Mouse (Mus musculus) adrenal gland, postnatal 25 days (tissue): ENCODE measurements around the gene Tdrd1. TPM values are rescaled to one million over a fixed set of nuclear protein-coding genes. Genes with fewer than 3 reads are reported as not detected.

Experiments used
- DNase-seq: peaks from one replicate; pipeline ENCODE4 v3.0.0; 2021; ENCODE audit warnings: mixed read lengths
- total RNA-seq: library from RNA; stranded (reverse); gene quantifications from 2 replicates; pipeline ENCODE4 v1.2.3, GENCODE M21; 2021

Gene Tdrd1
- total RNA-seq, 1 experiment from 2014 or later: not detected

- DNase-seq: no peak
These were observed 3.3 kb downstream of the Tdrd1 start for GRCm38 (mm10) chr19:56829267-56829666.

GRCm38 (mm10) chr19:56830163-56830562, 4.2 kb downstream of the Tdrd1 start:
- DNase-seq: no peak

GRCm38 (mm10) chr19:56835340-56835739, 9.3 kb downstream of the Tdrd1 start:
- no peak for DNase-seq

- no peak for DNase-seq
These were observed 13.1 kb downstream of the Tdrd1 start for GRCm38 (mm10) chr19:56838942-56839706.

- DNase-seq: no peak
These were observed 17.0 kb downstream of the Tdrd1 start for GRCm38 (mm10) chr19:56842974-56843373.

- no peak for DNase-seq
These were observed 26.6 kb downstream of the Tdrd1 start for GRCm38 (mm10) chr19:56852590-56852989.

GRCm38 (mm10) chr19:56856455-56856854, 30.4 kb downstream of the Tdrd1 start:
- DNase-seq: no peak

- DNase-seq: no peak
These were observed 41.7 kb downstream of the Tdrd1 start for GRCm38 (mm10) chr19:56867701-56868100.

GRCm38 (mm10) chr19:56873816-56874600, 48.0 kb downstream of the Tdrd1 start, which contains the start of gene Vwa2:
Vwa2 (plus strand) TSS chr19:56874249.
- DNase-seq: peak; percentile 31

GRCm38 (mm10) chr19:56874601-56875315, 48.7 kb downstream of the Tdrd1 start:
- no peak for DNase-seq

GRCm38 (mm10) chr19:56877364-56877763, 51.4 kb downstream of the Tdrd1 start:
- DNase-seq: no peak

GRCm38 (mm10) chr19:56887879-56888278, 61.9 kb downstream of the Tdrd1 start:
- no peak for DNase-seq

GRCm38 (mm10) chr19:56888654-56889053, 62.6 kb downstream of the Tdrd1 start:
- no peak for DNase-seq

- DNase-seq: no peak
These were observed 65.4 kb downstream of the Tdrd1 start for GRCm38 (mm10) chr19:56891438-56891837.

- no peak for DNase-seq
These were observed 66.6 kb downstream of the Tdrd1 start for GRCm38 (mm10) chr19:56892586-56892985.

- DNase-seq: no peak
These were observed 67.3 kb downstream of the Tdrd1 start for GRCm38 (mm10) chr19:56893326-56893725.

- DNase-seq: no peak
These were observed 71.6 kb downstream of the Tdrd1 start for GRCm38 (mm10) chr19:56897654-56898053.

- DNase-seq: no peak
These were observed 78.1 kb downstream of the Tdrd1 start for GRCm38 (mm10) chr19:56904095-56904494.

- DNase-seq: no peak
These were observed 79.4 kb downstream of the Tdrd1 start for GRCm38 (mm10) chr19:56905395-56905794.

- no peak for DNase-seq
These were observed 81.8 kb downstream of the Tdrd1 start for GRCm38 (mm10) chr19:56907850-56908249.

GRCm38 (mm10) chr19:56908472-56909270, 82.7 kb downstream of the Tdrd1 start:
- DNase-seq: peak; percentile 29

GRCm38 (mm10) chr19:56910561-56910960, 84.6 kb downstream of the Tdrd1 start:
- DNase-seq: no peak
